Mouse (Mus musculus) activated CD4-positive, CD25-positive, alpha-beta regulatory T cell (primary cell): ENCODE measurements around the gene Afap1. TPM values are rescaled to one million over a fixed set of nuclear protein-coding genes. Genes with fewer than 3 reads are reported as not detected.

Source experiments
- polyA plus RNA-seq, 2 experiments: library from polyadenylated mRNA; unstranded; fragments of 100-300 nt; shearing (Covaris generic); gene quantifications; one replicate each; pipeline ENCODE4 v1.2.1; 2017

The Afap1 gene
- 1 to 10 TPM; 1.9 to 3.1 TPM for polyA plus RNA-seq

GRCm38 (mm10) chr5:35893093-35893804 is at the start of gene Afap1:
Gene Afap1, plus strand, starts transcription at chr5:35893319.

Other genes with a start within 250 kb of the Afap1 start
- 1 to 10 TPM in 1 of 2 experiments, not detected in 1; 1.4 TPM for gene Htra3, start 213.5 kb upstream of the Afap1 start, polyA plus RNA-seq
- gene Sh3tc1, start 153.3 kb upstream of the Afap1 start, polyA plus RNA-seq, result 1 to 10 TPM; 1.3 to 5.0 TPM
- gene Ablim2, start 135.4 kb upstream of the Afap1 start, polyA plus RNA-seq, result 1 to 10 TPM; 2.1 to 3.6 TPM